Mouse (Mus musculus): ENCODE results near the gene 4930519P11Rik. TPM values are rescaled to one million over a fixed set of nuclear protein-coding genes. Genes with fewer than 3 reads are reported as not detected.

4930519P11Rik gene
- polyA plus RNA-seq, 1 experiment from 2014 or later: 0.42 TPM

- no peak for ATAC-seq (replicated peaks; ENCODE audit: low FRiP score, low read depth)
- Histone ChIP-seq H3K4me1 (replicated peaks; ENCODE audit: insufficient read depth, low read length) (no peaks in the 10 kb centered on the region; the same call in 1 of the 2 replicates), H3K9me3 (replicated peaks; ENCODE audit: low read length) (no peaks in the 10 kb centered on the region), H3K4me3 (replicated peaks; ENCODE audit: low read depth, low read length) (no peak overlapping the region), H3K27ac (no peak overlapping the region), H3K4me2 (ENCODE audit: low read length) (no peak overlapping the region), H3K27me3 (ENCODE audit: insufficient read depth, low read length) (no peaks in the 10 kb centered on the region), H3K36me3 (ENCODE audit: insufficient read depth, low read length) (no peaks in the 10 kb centered on the region), H3K9ac (ENCODE audit: low read depth, low read length) (no peak overlapping the region)
- TF ChIP-seq CTCF (IDR thresholded peaks at IDR 0.05; ENCODE audit: low read depth): peak; percentile 24; the same call in 1 of the 2 replicates
- 96% methylated on average over 1 of the region's 1 CpGs for WGBS
- DNase-seq (ENCODE audit: low spot score): no peak
These were observed 31.8 kb downstream of the 4930519P11Rik start for GRCm38 (mm10) chr2:154581421-154581820.

GRCm38 (mm10) chr2:154580586-154580985 is 32.7 kb downstream of the 4930519P11Rik start:
- 79% methylated on average over 8 of the region's 8 CpGs for WGBS
- ATAC-seq (replicated peaks; ENCODE audit: low FRiP score, low read depth): no peak
- no peak for TF ChIP-seq CTCF (IDR thresholded peaks at IDR 0.05; ENCODE audit: low read depth)

GRCm38 (mm10) chr2:154577744-154578067 is 35.5 kb downstream of the 4930519P11Rik start:
- ATAC-seq (replicated peaks; ENCODE audit: low FRiP score, low read depth) (no peak), DNase-seq (ENCODE audit: low spot score) (no peak)
- H3K27ac ChIP-seq: no peak overlapping the region
- H3K9me3 ChIP-seq (replicated peaks; ENCODE audit: low read length): no peaks in the 10 kb centered on the region
- H3K4me2 ChIP-seq (ENCODE audit: low read length): no peak overlapping the region
- no peak overlapping the region for H3K9ac ChIP-seq (ENCODE audit: low read depth, low read length)
- 90% methylated on average over 6 of the region's 6 CpGs for WGBS
- H3K27me3 ChIP-seq (ENCODE audit: insufficient read depth, low read length): no peaks in the 10 kb centered on the region
- H3K4me3 ChIP-seq (replicated peaks; ENCODE audit: low read depth, low read length): no peak overlapping the region
- H3K36me3 ChIP-seq (ENCODE audit: insufficient read depth, low read length): no peaks in the 10 kb centered on the region
- TF ChIP-seq CTCF (IDR thresholded peaks at IDR 0.05; ENCODE audit: low read depth): no peak
- no peaks in the 10 kb centered on the region; the same call in 1 of the 2 replicates for H3K4me1 ChIP-seq (replicated peaks; ENCODE audit: insufficient read depth, low read length)

More at GRCm38 (mm10) chr2:154580586-154580985, 32.7 kb downstream of the 4930519P11Rik start:
- no peak overlapping the region for H3K4me3 ChIP-seq (replicated peaks; ENCODE audit: low read depth, low read length)
- no peak for DNase-seq (ENCODE audit: low spot score)
- H3K4me1 ChIP-seq (replicated peaks; ENCODE audit: insufficient read depth, low read length): no peaks in the 10 kb centered on the region; the same call in 1 of the 2 replicates
- no peaks in the 10 kb centered on the region for H3K27me3 ChIP-seq (ENCODE audit: insufficient read depth, low read length)
- H3K36me3 ChIP-seq (ENCODE audit: insufficient read depth, low read length): no peaks in the 10 kb centered on the region
- no peak overlapping the region for H3K4me2 ChIP-seq (ENCODE audit: low read length)
- no peak overlapping the region for H3K9ac ChIP-seq (ENCODE audit: low read depth, low read length)
- H3K9me3 ChIP-seq (replicated peaks; ENCODE audit: low read length): no peaks in the 10 kb centered on the region
- H3K27ac ChIP-seq: no peak overlapping the region

- ATAC-seq (replicated peaks; ENCODE audit: low FRiP score, low read depth) (no peak), DNase-seq (ENCODE audit: low spot score) (no peak)
- no peak for TF ChIP-seq CTCF (IDR thresholded peaks at IDR 0.05; ENCODE audit: low read depth)
- H3K27me3 ChIP-seq (ENCODE audit: insufficient read depth, low read length): no peaks in the 10 kb centered on the region
- no peaks in the 10 kb centered on the region; the same call in 1 of the 2 replicates for H3K4me1 ChIP-seq (replicated peaks; ENCODE audit: insufficient read depth, low read length)
- H3K9ac ChIP-seq (ENCODE audit: low read depth, low read length): no peak overlapping the region
- no peaks in the 10 kb centered on the region for H3K36me3 ChIP-seq (ENCODE audit: insufficient read depth, low read length)
- H3K27ac ChIP-seq: no peak overlapping the region
- no peaks in the 10 kb centered on the region for H3K9me3 ChIP-seq (replicated peaks; ENCODE audit: low read length)
- no peak overlapping the region for H3K4me3 ChIP-seq (replicated peaks; ENCODE audit: low read depth, low read length)
- H3K4me2 ChIP-seq (ENCODE audit: low read length): no peak overlapping the region
- 51% methylated on average over 12 of the region's 12 CpGs for WGBS
These were observed 36.1 kb downstream of the 4930519P11Rik start for GRCm38 (mm10) chr2:154576876-154577743.

- Histone ChIP-seq H3K9ac (ENCODE audit: low read depth, low read length) (no peak overlapping the region), H3K27ac (no peak overlapping the region), H3K27me3 (ENCODE audit: insufficient read depth, low read length) (no peaks in the 10 kb centered on the region), H3K36me3 (ENCODE audit: insufficient read depth, low read length) (no peaks in the 10 kb centered on the region), H3K4me3 (replicated peaks; ENCODE audit: low read depth, low read length) (no peak overlapping the region), H3K4me1 (replicated peaks; ENCODE audit: insufficient read depth, low read length) (peaks cover under 1% of the 10 kb centered on the region; the same call in 1 of the 2 replicates), H3K4me2 (ENCODE audit: low read length) (no peak overlapping the region), H3K9me3 (replicated peaks; ENCODE audit: low read length) (no peaks in the 10 kb centered on the region)
- DNase-seq (ENCODE audit: low spot score): no peak
- TF ChIP-seq CTCF (IDR thresholded peaks at IDR 0.05; ENCODE audit: low read depth): no peak
- 47% methylated on average over 7 of the region's 7 CpGs for WGBS
- no peak for ATAC-seq (replicated peaks; ENCODE audit: low FRiP score, low read depth)
These were observed 39.0 kb downstream of the 4930519P11Rik start for GRCm38 (mm10) chr2:154574271-154574670.

DNA sequence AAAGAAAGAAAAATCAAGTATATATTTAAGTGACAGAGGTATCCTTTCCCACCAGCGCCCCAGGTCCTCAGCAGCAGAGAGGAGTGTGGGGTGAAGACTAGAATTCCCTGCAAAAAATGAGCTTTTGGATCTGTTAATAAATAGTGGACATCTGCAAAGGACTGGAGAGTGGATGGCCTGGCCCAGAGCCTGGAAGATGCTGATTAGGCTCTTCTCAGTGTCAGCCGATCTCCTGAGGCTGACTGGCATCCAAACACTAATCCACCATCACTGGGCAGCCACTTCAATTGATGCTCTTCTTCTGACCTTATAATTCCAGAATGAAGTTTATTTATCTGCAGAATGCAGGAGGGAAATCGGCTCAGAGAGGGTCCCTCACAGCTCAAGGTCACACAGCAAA is 40.2 kb downstream of the 4930519P11Rik start:
- H3K36me3 ChIP-seq (ENCODE audit: insufficient read depth, low read length): no peaks in the 10 kb centered on the region
- DNase-seq (ENCODE audit: low spot score) (no peak), ATAC-seq (replicated peaks; ENCODE audit: low FRiP score, low read depth) (no peak)
- no peak overlapping the region for H3K27ac ChIP-seq
- H3K4me1 ChIP-seq (replicated peaks; ENCODE audit: insufficient read depth, low read length): peaks cover 12% of the 10 kb centered on the region
- WGBS: 84% methylated on average over 3 of the region's 3 CpGs
- no peak overlapping the region for H3K4me2 ChIP-seq (ENCODE audit: low read length)
- no peaks in the 10 kb centered on the region for H3K27me3 ChIP-seq (ENCODE audit: insufficient read depth, low read length)
- H3K9ac ChIP-seq (ENCODE audit: low read depth, low read length): no peak overlapping the region
- no peak for TF ChIP-seq CTCF (IDR thresholded peaks at IDR 0.05; ENCODE audit: low read depth)
- H3K4me3 ChIP-seq (replicated peaks; ENCODE audit: low read depth, low read length): no peak overlapping the region
- no peaks in the 10 kb centered on the region for H3K9me3 ChIP-seq (replicated peaks; ENCODE audit: low read length)
